Mouse (Mus musculus) liver, embryonic 13.5 days (tissue): ENCODE results near the gene Serpina5. TPM values are rescaled to one million over a fixed set of nuclear protein-coding genes. Genes with fewer than 3 reads are reported as not detected.
"Not testable (repeated sequence)": the region's sequence is repeated elsewhere in the genome, so short reads cannot be mapped to it uniquely, and the experiment has no call there.

ENCODE experiments used
- ATAC-seq: fragments of 200-750 bp; cut with Nextera tagmentation; 2 replicates; pipeline ENCODE4 v1.8.0; 2017; ENCODE audit warnings: low read depth, mild to moderate bottlenecking, moderate number of reproducible peaks, moderate library complexity
- DNase-seq: peaks from one replicate; pipeline ENCODE4 v3.0.0; 2022
- H3K27ac ChIP-seq: fragments of 300-500 bp; sonication (generic); 2 replicates; pipeline ENCODE4 v1.5.1; 2015; ENCODE audit warnings: moderate library complexity, mild to moderate bottlenecking, inconsistent platforms
- H3K27me3 ChIP-seq: fragments of 300-500 bp; sonication (generic); 2 replicates; pipeline ENCODE4 v1.6.1; 2015; ENCODE audit warnings: mild to moderate bottlenecking, inconsistent platforms
- H3K36me3 ChIP-seq: fragments of 300-500 bp; sonication (generic); 2 replicates; pipeline ENCODE4 v1.6.1; 2015; ENCODE audit warnings: mild to moderate bottlenecking, inconsistent platforms
- H3K4me1 ChIP-seq: fragments of 300-500 bp; sonication (generic); replicated peaks from 2 replicates; pipeline ENCODE4 v1.6.1; 2015; ENCODE audit warnings: inconsistent platforms
- H3K4me2 ChIP-seq: fragments of 300-500 bp; sonication (generic); 2 replicates; pipeline ENCODE4 v1.6.1; 2015; ENCODE audit warnings: inconsistent platforms, mild to moderate bottlenecking, moderate library complexity
- H3K4me3 ChIP-seq: fragments of 300-500 bp; sonication (generic); replicated peaks from 2 replicates; pipeline ENCODE4 v1.5.1; 2015; ENCODE audit warnings: mild to moderate bottlenecking, inconsistent platforms
- H3K9ac ChIP-seq: fragments of 300-500 bp; sonication (generic); 2 replicates; pipeline ENCODE4 v1.6.1; 2015; ENCODE audit warnings: mild to moderate bottlenecking, inconsistent platforms
- H3K9me3 ChIP-seq: fragments of 300-500 bp; sonication (generic); replicated peaks from 2 replicates; pipeline ENCODE4 v1.6.1; 2016; ENCODE audit warnings: inconsistent platforms
- whole genome bisulfite sequencing: fragments of 180-500 bp; shearing (Covaris S2); methylation state at CpG from one replicate; pipeline ENCODE4 v1.1.7; 2015; ENCODE audit not compliant: insufficient replicate concordance; 5-methylcytosine and 5-hydroxymethylcytosine counted together
- polyA plus RNA-seq: library from polyadenylated mRNA; unstranded; fragments of >200 nt; fragmentation: Nextera tagmentation; extraction: Ambion mirVana; gene quantifications from 2 replicates; pipeline ENCODE4 v1.2.1, GENCODE M21; 2015

Serpina5 gene
- polyA plus RNA-seq, 1 experiment from 2014 or later, result 0.05 TPM

DNA sequence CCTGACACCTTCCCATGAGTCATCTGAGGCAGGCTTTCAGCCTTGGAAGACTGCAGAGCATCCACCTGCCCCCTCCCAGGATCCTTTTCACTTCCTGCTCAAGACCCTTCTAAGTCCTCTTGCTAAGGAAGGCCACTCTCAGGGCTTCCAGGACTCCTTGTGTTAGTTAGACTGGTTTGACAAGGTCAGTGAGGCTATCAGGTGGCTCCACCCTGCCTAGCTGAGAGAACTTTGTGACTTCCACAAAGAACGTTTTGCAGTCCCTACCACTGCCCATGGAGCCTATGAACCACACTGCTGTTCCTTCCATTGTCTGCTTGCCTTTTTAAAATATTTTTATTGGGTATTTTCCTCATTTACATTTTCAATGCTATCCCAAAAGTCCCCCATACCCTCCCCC lies 29.2 kb upstream of the Serpina5 start:
- DNase-seq (no peak), ATAC-seq (no peak)
- H3K4me1 ChIP-seq, result no peaks in the 10 kb centered on the region
- no peaks in the 10 kb centered on the region for H3K9me3 ChIP-seq
- H3K4me3 ChIP-seq, result no peak overlapping the region
- no peak overlapping the region for H3K9ac ChIP-seq
- H3K36me3 ChIP-seq, result no peaks in the 10 kb centered on the region
- WGBS, result 26% methylated on average over 1 of the region's 1 CpGs
- H3K27ac ChIP-seq, result no peak overlapping the region
- no peak overlapping the region for H3K4me2 ChIP-seq
- H3K27me3 ChIP-seq, result no peaks in the 10 kb centered on the region

DNA sequence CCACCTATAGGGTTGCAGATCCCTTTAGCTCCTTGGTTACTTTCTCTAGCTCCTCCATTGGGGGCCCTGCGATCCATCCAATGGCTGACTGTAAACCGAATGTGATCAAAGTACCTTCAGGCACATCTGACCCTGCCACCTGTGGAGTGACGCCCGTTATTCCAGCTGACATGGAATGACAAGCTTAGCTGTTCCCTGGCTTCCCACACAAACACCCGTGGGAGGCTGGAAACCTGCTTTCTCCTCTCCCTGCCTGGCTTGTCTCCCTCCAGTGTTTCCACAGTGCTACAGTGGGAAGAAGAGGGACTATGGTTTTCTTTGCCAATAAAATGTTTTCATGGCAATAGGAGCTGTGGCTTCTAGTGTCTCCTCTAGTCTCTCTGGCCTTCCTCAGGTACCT lies 28.6 kb upstream of the Serpina5 start:
- Histone ChIP-seq H3K9me3 (no peaks in the 10 kb centered on the region), H3K4me3 (no peak overlapping the region), H3K4me1 (no peaks in the 10 kb centered on the region), H3K36me3 (no peaks in the 10 kb centered on the region), H3K4me2 (no peak overlapping the region), H3K9ac (no peak overlapping the region), H3K27ac (no peak overlapping the region), H3K27me3 (no peaks in the 10 kb centered on the region)
- no peak for ATAC-seq
- 42% methylated on average over 5 of the region's 5 CpGs for WGBS
- DNase-seq, result no peak

DNA sequence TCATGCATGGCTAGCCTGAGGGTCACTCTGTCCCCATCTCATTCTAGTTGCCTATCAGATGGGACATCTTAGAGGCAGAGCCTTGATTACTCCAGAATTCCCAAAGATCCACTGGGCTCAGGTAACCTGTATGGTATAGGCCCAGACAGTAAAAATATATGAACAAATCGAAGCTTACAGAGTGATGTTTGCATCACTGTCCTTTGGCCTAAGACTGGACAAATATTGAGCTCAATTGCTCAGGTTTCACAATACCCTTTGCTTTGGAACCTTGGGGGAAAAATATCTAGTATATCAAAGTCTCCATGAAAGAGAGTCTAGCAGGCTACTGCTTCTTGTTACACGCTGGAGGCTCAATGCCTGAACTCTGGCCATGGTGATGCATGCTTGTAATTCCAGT lies 10.8 kb upstream of the Serpina5 start:
- H3K9me3 ChIP-seq, result no peaks in the 10 kb centered on the region
- no peak overlapping the region for H3K4me3 ChIP-seq
- H3K4me2 ChIP-seq, result no peak overlapping the region
- DNase-seq (no peak), ATAC-seq (no peak)
- no peaks in the 10 kb centered on the region for H3K27me3 ChIP-seq
- H3K27ac ChIP-seq, result no peak overlapping the region
- no peak overlapping the region for H3K9ac ChIP-seq
- H3K36me3 ChIP-seq, result no peaks in the 10 kb centered on the region
- 50% methylated on average over 2 of the region's 2 CpGs for WGBS
- H3K4me1 ChIP-seq, result no peaks in the 10 kb centered on the region

DNA sequence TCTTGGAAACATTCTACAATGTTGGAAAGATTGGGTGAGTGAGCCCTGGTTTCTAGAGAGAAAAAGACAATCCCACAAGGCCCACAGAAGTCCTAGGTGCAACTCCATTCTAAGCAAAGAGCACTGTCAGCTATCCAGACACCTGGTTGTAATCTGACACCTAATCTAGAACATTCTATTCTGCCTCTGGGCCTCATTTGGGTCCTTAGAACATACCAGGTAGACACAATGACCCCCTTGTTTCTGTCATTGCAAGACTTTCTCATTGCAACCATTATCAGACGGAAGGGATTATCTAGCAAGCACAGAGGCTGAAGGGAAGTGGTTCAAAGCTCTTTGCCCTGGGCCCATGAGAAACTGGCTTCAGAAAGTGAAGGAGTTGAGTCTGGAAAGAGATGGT lies 9.6 kb upstream of the Serpina5 start:
- Histone ChIP-seq H3K9ac (no peak overlapping the region), H3K27me3 (no peaks in the 10 kb centered on the region), H3K36me3 (no peaks in the 10 kb centered on the region), H3K4me3 (no peak overlapping the region), H3K4me1 (no peaks in the 10 kb centered on the region), H3K9me3 (no peaks in the 10 kb centered on the region), H3K4me2 (no peak overlapping the region), H3K27ac (no peak overlapping the region)
- WGBS, result 57% methylated on average over 1 of the region's 1 CpGs
- ATAC-seq (no peak), DNase-seq (no peak)

DNA sequence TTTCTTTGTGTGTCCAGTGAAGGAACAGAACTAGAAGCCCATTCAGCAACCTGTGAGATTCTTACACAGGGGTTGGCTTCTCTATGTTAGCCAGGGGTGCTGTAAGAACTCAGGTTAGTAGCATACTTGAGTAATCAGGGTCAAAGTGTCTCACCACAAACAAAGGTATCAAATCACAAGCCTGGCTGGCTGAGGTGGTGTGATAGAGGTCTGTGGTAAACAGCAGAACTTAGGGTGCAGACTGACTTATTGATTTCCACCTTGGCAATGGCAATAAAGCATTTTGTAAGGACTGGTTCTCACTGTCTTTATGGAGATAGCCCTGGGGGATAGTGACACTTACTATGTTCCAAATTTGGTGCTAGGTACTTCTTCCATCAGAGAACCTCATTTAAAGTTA lies 4.9 kb downstream of the Serpina5 start:
- no peaks in the 10 kb centered on the region for H3K27me3 ChIP-seq
- no peak overlapping the region for H3K4me3 ChIP-seq
- no peaks in the 10 kb centered on the region for H3K9me3 ChIP-seq
- H3K27ac ChIP-seq, result no peak overlapping the region
- no peak overlapping the region for H3K9ac ChIP-seq
- no peak for ATAC-seq
- H3K36me3 ChIP-seq, result no peaks in the 10 kb centered on the region
- peaks cover 5% of the 10 kb centered on the region; the same call in 1 of the 2 replicates for H3K4me1 ChIP-seq
- no peak for DNase-seq
- H3K4me2 ChIP-seq, result no peak overlapping the region

DNA sequence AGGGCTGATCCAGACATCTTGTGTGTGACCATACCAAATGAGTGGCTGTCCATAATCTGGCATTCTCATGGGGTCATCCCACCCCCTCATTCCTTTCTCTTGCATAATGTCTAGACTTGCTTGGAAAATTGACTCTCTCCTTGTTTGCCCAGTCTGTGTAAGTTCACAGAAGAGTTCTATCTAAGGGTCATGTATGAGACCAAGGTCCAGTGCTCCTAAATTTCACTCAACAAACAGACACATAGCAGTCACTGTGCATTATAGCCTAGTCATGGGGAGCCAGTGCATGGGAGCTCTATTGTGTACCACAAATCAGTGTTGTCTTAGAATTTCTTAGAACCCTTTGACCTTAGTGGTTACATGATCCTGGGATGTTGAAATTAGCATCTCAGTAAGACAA lies 6.0 kb downstream of the Serpina5 start:
- no peaks in the 10 kb centered on the region for H3K36me3 ChIP-seq
- no peak overlapping the region for H3K27ac ChIP-seq
- H3K4me2 ChIP-seq, result no peak overlapping the region
- no peak overlapping the region for H3K9ac ChIP-seq
- H3K4me1 ChIP-seq, result peaks cover 5% of the 10 kb centered on the region; the same call in 1 of the 2 replicates
- H3K27me3 ChIP-seq, result no peaks in the 10 kb centered on the region
- ATAC-seq (peak; percentile 57), DNase-seq (no peak)
- H3K9me3 ChIP-seq, result no peaks in the 10 kb centered on the region
- H3K4me3 ChIP-seq, result no peak overlapping the region

DNA sequence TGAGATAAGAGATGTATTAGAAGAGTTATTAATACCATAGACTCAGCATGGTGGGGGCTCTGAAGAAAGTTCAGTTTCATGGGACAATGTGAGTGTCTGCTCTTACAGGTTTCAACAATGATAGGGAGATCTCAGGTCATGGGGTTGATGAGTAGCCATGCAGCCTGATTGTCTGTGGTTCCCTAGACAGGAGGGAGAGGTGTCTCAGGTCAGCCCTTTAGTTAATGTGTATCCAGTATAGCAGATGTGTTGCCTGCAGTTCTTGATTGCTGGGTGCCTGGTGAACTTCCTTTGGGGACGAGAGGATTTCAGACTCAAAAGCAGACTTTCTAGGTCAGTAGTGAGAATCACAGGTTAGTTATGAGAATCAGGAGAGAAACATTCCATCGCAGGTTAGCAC lies 7.6 kb downstream of the Serpina5 start:
- peak; percentile 35; the same call in 1 of the 2 replicates for ATAC-seq
- Histone ChIP-seq H3K27ac (no peak overlapping the region), H3K36me3 (no peaks in the 10 kb centered on the region), H3K4me2 (no peak overlapping the region), H3K9ac (no peak overlapping the region), H3K9me3 (no peaks in the 10 kb centered on the region), H3K4me1 (peaks cover 5% of the 10 kb centered on the region; the same call in 1 of the 2 replicates), H3K4me3 (no peak overlapping the region), H3K27me3 (no peaks in the 10 kb centered on the region)
- 43% methylated on average over 2 of the region's 2 CpGs for WGBS
- no peak for DNase-seq

DNA sequence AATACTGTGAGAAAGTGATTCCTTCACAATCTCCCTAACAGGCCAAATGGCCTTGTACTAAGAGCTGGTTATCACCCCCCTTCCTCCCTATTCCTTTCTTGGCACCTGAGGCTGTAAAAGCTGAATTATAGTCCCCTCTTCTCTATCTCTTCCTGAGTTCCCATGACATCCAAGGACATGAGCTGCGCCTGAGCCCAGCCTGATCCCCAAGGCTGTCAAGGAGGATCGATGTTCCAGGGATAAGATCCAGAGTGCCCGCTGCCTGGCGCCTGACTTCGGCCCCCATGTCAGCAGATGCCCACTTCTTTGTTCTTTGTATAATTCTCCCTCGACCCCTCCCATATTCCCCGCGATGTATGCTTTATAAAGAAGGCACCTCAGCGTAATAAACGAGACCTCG lies 11.4 kb downstream of the Serpina5 start, which contains the start of gene Serpina3a:
Gene Serpina3a, plus strand, starts transcription at position 392 of the 400 bp plus-strand sequence.
- not testable (repeated sequence) for H3K4me2 ChIP-seq, H3K9me3 ChIP-seq, H3K27me3 ChIP-seq, H3K4me1 ChIP-seq, H3K4me3 ChIP-seq, DNase-seq, ATAC-seq, H3K36me3 ChIP-seq, H3K27ac ChIP-seq, H3K9ac ChIP-seq
- WGBS, result 72% methylated on average over 11 of the region's 11 CpGs

DNA sequence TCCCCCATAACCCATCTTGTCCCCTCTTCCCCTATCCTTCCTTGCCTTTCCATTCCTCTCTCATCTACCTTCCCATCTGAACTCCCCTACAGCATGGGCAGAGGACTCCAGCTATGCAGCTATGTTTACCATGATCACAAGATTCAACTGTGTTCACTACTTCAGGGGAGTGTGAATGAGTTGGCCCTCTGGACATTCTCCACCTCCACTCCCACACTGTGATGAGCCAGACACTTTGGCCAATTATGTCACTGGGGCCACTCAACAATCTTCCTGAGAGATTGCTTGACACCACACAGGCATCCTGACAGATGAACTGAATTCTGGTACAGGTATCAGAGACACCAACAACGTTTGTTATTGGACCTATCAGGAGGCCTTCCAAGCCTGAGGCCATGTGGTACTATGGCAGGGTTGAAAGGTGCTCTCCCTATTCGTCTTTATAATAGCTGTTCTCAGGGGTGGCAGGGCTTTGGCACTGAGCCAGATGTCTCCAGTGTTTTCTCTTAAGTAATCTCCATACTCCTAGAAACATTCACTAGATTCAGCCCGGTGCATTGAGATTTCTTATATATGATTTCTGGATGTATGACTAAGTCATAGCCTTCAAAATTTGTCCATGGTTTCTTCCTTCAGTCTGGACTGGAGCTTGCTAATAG lies 14.1 kb downstream of the Serpina5 start:
- Histone ChIP-seq H3K27ac (no peak overlapping the region), H3K9ac (no peak overlapping the region), H3K36me3 (no peaks in the 10 kb centered on the region), H3K4me1 (no peaks in the 10 kb centered on the region), H3K4me2 (no peak overlapping the region), H3K4me3 (no peak overlapping the region), H3K9me3 (no peaks in the 10 kb centered on the region), H3K27me3 (no peaks in the 10 kb centered on the region)
- WGBS, result 37% methylated on average over 3 of the region's 3 CpGs
- DNase-seq (no peak), ATAC-seq (no peak)

DNA sequence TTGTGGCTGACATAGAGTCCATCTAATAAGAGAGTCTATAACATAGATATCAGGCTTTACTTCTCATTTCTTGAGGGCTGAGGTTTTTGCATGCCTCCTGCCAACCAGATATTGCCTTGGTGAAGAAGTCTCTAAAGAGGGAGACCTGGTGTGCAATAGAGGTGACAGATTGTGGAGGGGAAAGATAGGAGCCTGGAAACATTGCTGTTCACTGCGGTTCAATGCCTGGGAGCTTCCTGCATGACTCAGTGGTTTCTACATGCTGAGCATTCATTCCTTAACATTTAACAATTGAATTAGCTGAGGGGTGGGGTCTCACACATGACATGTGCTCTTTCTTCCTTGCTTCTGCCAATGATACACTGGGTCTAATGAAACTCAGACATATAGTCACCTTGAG lies 22.2 kb downstream of the Serpina5 start:
- Histone ChIP-seq H3K27me3 (no peaks in the 10 kb centered on the region), H3K9me3 (no peaks in the 10 kb centered on the region), H3K36me3 (no peaks in the 10 kb centered on the region), H3K4me3 (no peak overlapping the region), H3K9ac (no peak overlapping the region), H3K4me2 (no peak overlapping the region), H3K27ac (no peak overlapping the region), H3K4me1 (no peaks in the 10 kb centered on the region)
- WGBS, result 36% methylated on average over 1 of the region's 1 CpGs
- ATAC-seq (no peak), DNase-seq (no peak)

DNA sequence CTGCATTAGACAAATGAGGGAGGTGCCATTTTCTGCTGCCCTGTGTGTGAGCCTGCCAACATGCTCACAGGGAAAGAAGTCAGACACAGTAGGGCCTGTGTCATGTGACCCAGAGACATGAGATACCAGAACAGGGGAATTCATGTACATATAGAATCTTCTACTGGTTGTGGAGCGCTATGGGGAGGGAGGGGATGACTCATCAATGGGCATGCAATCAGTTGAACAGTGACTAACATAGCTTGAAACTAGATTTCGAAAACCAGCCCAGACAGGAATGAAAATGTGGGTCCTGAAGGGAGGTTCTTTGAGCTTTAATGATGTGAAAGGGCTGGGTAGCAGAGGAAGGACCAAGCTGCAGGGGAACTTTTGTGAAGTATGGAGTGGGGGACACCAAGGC lies 23.1 kb downstream of the Serpina5 start:
- Histone ChIP-seq H3K36me3 (no peaks in the 10 kb centered on the region), H3K4me1 (no peaks in the 10 kb centered on the region), H3K9me3 (no peaks in the 10 kb centered on the region), H3K4me2 (no peak overlapping the region), H3K9ac (no peak overlapping the region), H3K4me3 (no peak overlapping the region), H3K27ac (no peak overlapping the region), H3K27me3 (no peaks in the 10 kb centered on the region)
- 47% methylated on average over 2 of the region's 2 CpGs for WGBS
- no peak for DNase-seq
- no peak for ATAC-seq

DNA sequence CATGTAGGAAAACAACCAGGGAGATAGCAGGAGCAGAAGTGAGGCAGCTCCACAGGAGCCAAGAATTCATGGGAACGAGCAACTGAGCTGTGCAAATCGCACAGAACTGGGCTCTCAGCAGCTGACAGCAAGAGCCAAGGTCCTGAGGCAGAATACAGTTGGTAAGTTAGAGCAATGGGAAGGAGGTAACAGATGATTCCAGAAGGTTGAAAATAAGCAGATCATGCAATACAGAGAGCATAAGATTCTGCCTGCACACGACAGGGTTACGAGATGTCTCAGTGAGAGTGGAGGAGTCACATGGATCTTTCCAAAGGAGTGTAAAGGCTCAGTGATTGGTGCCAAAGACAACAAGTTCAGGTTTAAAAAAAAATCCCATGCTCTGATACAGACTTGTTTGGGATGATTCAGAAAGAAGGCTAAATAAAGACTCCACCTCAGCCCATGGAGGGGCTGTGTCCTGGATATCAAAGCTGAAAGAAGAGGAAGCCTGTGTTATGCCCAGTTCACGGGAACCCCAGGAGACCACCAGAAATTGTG lies 24.2 kb downstream of the Serpina5 start:
- no peaks in the 10 kb centered on the region for H3K9me3 ChIP-seq
- WGBS, result 66% methylated on average over 5 of the region's 5 CpGs
- ATAC-seq (no peak), DNase-seq (no peak)
- H3K27me3 ChIP-seq, result no peaks in the 10 kb centered on the region
- H3K4me1 ChIP-seq, result no peaks in the 10 kb centered on the region
- H3K4me3 ChIP-seq, result no peak overlapping the region
- H3K4me2 ChIP-seq, result no peak overlapping the region
- H3K9ac ChIP-seq, result no peak overlapping the region
- no peak overlapping the region for H3K27ac ChIP-seq
- H3K36me3 ChIP-seq, result no peaks in the 10 kb centered on the region
